Mouse (Mus musculus) CH12.LX (cell line): ENCODE measurements around the gene BC030867. TPM values are rescaled to one million over a fixed set of nuclear protein-coding genes. Genes with fewer than 3 reads are reported as not detected.
A peak's percentile ranks its signal among the peaks of the same experiment; 100 is the strongest.

ENCODE experiments used
- DNase-seq: peaks from one replicate; pipeline ENCODE4 v3.0.0-alpha.2; 2013; ENCODE audit errors: extremely low read depth
- H3K27ac ChIP-seq: 2 replicates; pipeline ENCODE4 v1.5.1; 2012; ENCODE audit warnings: low read depth, mild to moderate bottlenecking, control low read depth, moderate library complexity; ENCODE audit not compliant: insufficient read depth
- H3K27me3 ChIP-seq: replicated peaks from 2 replicates; pipeline ENCODE3; 2012; ENCODE audit warnings: inconsistent platforms
- H3K36me3 ChIP-seq, 2 experiments: replicated peaks in 1 of 2; 2 replicates each; pipeline versions ENCODE3 to v1.6.1; 2012; ENCODE audit warnings: inconsistent platforms in 1 of 2, low read length in 1 of 2, mild to moderate bottlenecking in 1 of 2, mixed read lengths in 1 of 2, moderate library complexity in 1 of 2; ENCODE audit not compliant: control insufficient read depth in 1 of 2, insufficient read depth in 1 of 2
- H3K4me1 ChIP-seq, 2 experiments: 2 replicates each; pipeline ENCODE4 v1.6.1; 2012; ENCODE audit warnings: inconsistent platforms in 1 of 2, moderate library complexity in 1 of 2; ENCODE audit not compliant: insufficient read depth in 2 of 2, control insufficient read depth in 1 of 2
- H3K4me2 ChIP-seq: 2 replicates; pipeline ENCODE4 v1.6.1; 2012; ENCODE audit warnings: low read depth, mild to moderate bottlenecking, control low read depth; ENCODE audit not compliant: poor library complexity, insufficient read depth, severe bottlenecking
- H3K4me3 ChIP-seq, 3 experiments: fragments of 150-350 bp in 1 of 3; sonication (generic) in 1 of 3; replicated peaks in 1 of 3; 2 replicates each; pipeline versions ENCODE3 to v1.5.1; 2011 to 2012; ENCODE audit warnings: low read depth in 2 of 3, low read length in 2 of 3, mild to moderate bottlenecking in 2 of 3, moderate library complexity in 2 of 3, control low read depth in 1 of 3, improper control_type of control experiment in 1 of 3, inconsistent platforms in 1 of 3, mixed read lengths in 1 of 3; ENCODE audit not compliant: poor library complexity in 1 of 3
- H3K79me2 ChIP-seq: replicated peaks from 2 replicates; pipeline ENCODE4 v1.6.1; 2012; ENCODE audit warnings: mild to moderate bottlenecking, moderate library complexity; ENCODE audit not compliant: control insufficient read depth, poor library complexity, insufficient read depth, severe bottlenecking; ENCODE audit errors: extremely low read depth
- H3K9ac ChIP-seq: 2 replicates; pipeline ENCODE4 v1.6.1; 2012; ENCODE audit warnings: low read depth, mild to moderate bottlenecking, control low read depth, moderate library complexity; ENCODE audit not compliant: insufficient read depth
- H3K9me3 ChIP-seq: replicated peaks from 2 replicates; pipeline ENCODE3; 2012; ENCODE audit warnings: low read length, inconsistent platforms, mixed read lengths
- BHLHE40 ChIP-seq: IDR thresholded peaks from 2 replicates; pipeline ENCODE4 v1.6.1; 2011; ENCODE audit warnings: mild to moderate bottlenecking, low read depth, low read length, improper control_type of control experiment
- CHD1 ChIP-seq: IDR thresholded peaks from 2 replicates; pipeline ENCODE4 v1.6.1; 2012; ENCODE audit warnings: low read depth, low read length, improper control_type of control experiment, inconsistent platforms
- CHD2 ChIP-seq: IDR thresholded peaks from 2 replicates; pipeline ENCODE4 v1.6.1; 2011; ENCODE audit warnings: low read length, improper control_type of control experiment
- CTCF ChIP-seq, 2 experiments: IDR thresholded peaks in 1 of 2; conservative IDR thresholded peaks in 1 of 2; 2 replicates each; pipeline ENCODE4 v1.5.1; 2011 to 2012; ENCODE audit warnings: low read depth in 2 of 2, low read length in 2 of 2, improper control_type of control experiment in 1 of 2, inconsistent platforms in 1 of 2, mild to moderate bottlenecking in 1 of 2, moderate library complexity in 1 of 2
- E2F4 ChIP-seq: IDR thresholded peaks from 2 replicates; pipeline ENCODE4 v1.6.1; 2011; ENCODE audit warnings: low read depth, low read length, improper control_type of control experiment; ENCODE audit not compliant: insufficient replicate concordance
- ELF1 ChIP-seq: IDR thresholded peaks from 2 replicates; pipeline ENCODE4 v1.6.1; 2014; ENCODE audit warnings: low read depth, mild to moderate bottlenecking, inconsistent platforms, low read length, improper control_type of control experiment
- EP300 ChIP-seq: IDR thresholded peaks from 2 replicates; pipeline ENCODE4 v1.6.1; 2011; ENCODE audit warnings: low read length, improper control_type of control experiment
- ETS1 ChIP-seq: conservative IDR thresholded peaks from 2 replicates; pipeline ENCODE4 v1.6.1; 2012; ENCODE audit warnings: low read depth, mild to moderate bottlenecking, inconsistent platforms, low read length, improper control_type of control experiment, moderate library complexity
- GABPA ChIP-seq: IDR thresholded peaks from 2 replicates; pipeline ENCODE4 v1.6.1; 2012; ENCODE audit warnings: low read depth, low read length, improper control_type of control experiment, inconsistent platforms; ENCODE audit not compliant: insufficient replicate concordance
- HCFC1 ChIP-seq: IDR thresholded peaks from 2 replicates; pipeline ENCODE4 v1.6.1; 2012; ENCODE audit warnings: low read depth, mild to moderate bottlenecking, inconsistent platforms, low read length, improper control_type of control experiment
- IRF4 ChIP-seq: IDR thresholded peaks from 2 replicates; pipeline ENCODE4 v1.6.1; 2014; ENCODE audit warnings: low read depth, mild to moderate bottlenecking, inconsistent platforms, low read length, improper control_type of control experiment
- JUN ChIP-seq: IDR thresholded peaks from 2 replicates; pipeline ENCODE4 v1.6.1; 2011; ENCODE audit warnings: low read depth, mild to moderate bottlenecking, low read length, improper control_type of control experiment, moderate library complexity; ENCODE audit not compliant: insufficient read depth
- JUND ChIP-seq: conservative IDR thresholded peaks from 2 replicates; pipeline ENCODE4 v1.6.1; 2011; ENCODE audit warnings: low read depth, low read length, improper control_type of control experiment
- KAT2A ChIP-seq: IDR thresholded peaks from 2 replicates; pipeline ENCODE4 v1.6.1; 2012; ENCODE audit warnings: low read length, improper control_type of control experiment, inconsistent platforms; ENCODE audit not compliant: insufficient replicate concordance
- MAFK ChIP-seq: IDR thresholded peaks from 2 replicates; pipeline ENCODE4 v1.6.1; 2011; ENCODE audit warnings: low read length, improper control_type of control experiment; ENCODE audit not compliant: insufficient replicate concordance
- MAX ChIP-seq: IDR thresholded peaks from 2 replicates; pipeline ENCODE4 v1.6.1; 2011; ENCODE audit warnings: low read length, improper control_type of control experiment
- MAZ ChIP-seq: IDR thresholded peaks from 2 replicates; pipeline ENCODE4 v1.6.1; 2012; ENCODE audit warnings: low read depth, mild to moderate bottlenecking, inconsistent platforms, low read length, improper control_type of control experiment, moderate library complexity
- MEF2A ChIP-seq: IDR thresholded peaks from 2 replicates; pipeline ENCODE4 v1.6.1; 2014; ENCODE audit warnings: low read depth, mild to moderate bottlenecking, inconsistent platforms, low read length, improper control_type of control experiment, borderline replicate concordance
- MXI1 ChIP-seq: IDR thresholded peaks from 2 replicates; pipeline ENCODE4 v1.6.1; 2011; ENCODE audit warnings: mild to moderate bottlenecking, low read depth, low read length, improper control_type of control experiment
- MYC ChIP-seq: IDR thresholded peaks from 2 replicates; pipeline ENCODE4 v1.6.1; 2011; ENCODE audit warnings: low read depth, mild to moderate bottlenecking, improper control_type of control experiment, low read length
- NELFE ChIP-seq: IDR thresholded peaks from 2 replicates; pipeline ENCODE4 v1.6.1; 2011; ENCODE audit warnings: low read depth, low read length, improper control_type of control experiment
- NRF1 ChIP-seq: IDR thresholded peaks from 2 replicates; pipeline ENCODE4 v1.6.1; 2014; ENCODE audit warnings: low read depth, mild to moderate bottlenecking, inconsistent platforms, low read length, improper control_type of control experiment, moderate library complexity
- PAX5 ChIP-seq: IDR thresholded peaks from 2 replicates; pipeline ENCODE4 v1.6.1; 2012; ENCODE audit warnings: low read length, inconsistent platforms, mixed read lengths
- POLR2A ChIP-seq: IDR thresholded peaks from 2 replicates; pipeline ENCODE4 v1.6.1; 2011; ENCODE audit warnings: low read depth, mild to moderate bottlenecking, improper control_type of control experiment, low read length
- POLR2AphosphoS2 ChIP-seq: IDR thresholded peaks from 2 replicates; pipeline ENCODE4 v1.6.1; 2011; ENCODE audit warnings: low read depth, low read length, improper control_type of control experiment
- RAD21 ChIP-seq: IDR thresholded peaks from 2 replicates; pipeline ENCODE4 v1.6.1; 2011; ENCODE audit warnings: low read depth, mild to moderate bottlenecking, low read length, improper control_type of control experiment, moderate library complexity
- RCOR1 ChIP-seq: conservative IDR thresholded peaks from 2 replicates; pipeline ENCODE4 v1.6.1; 2012; ENCODE audit warnings: low read depth, mild to moderate bottlenecking, inconsistent platforms, low read length, improper control_type of control experiment
- SIN3A ChIP-seq: IDR thresholded peaks from 2 replicates; pipeline ENCODE4 v1.6.1; 2012; ENCODE audit warnings: low read length, improper control_type of control experiment, inconsistent platforms
- SMC3 ChIP-seq: IDR thresholded peaks from 2 replicates; pipeline ENCODE4 v1.6.1; 2011; ENCODE audit warnings: low read depth, low read length, improper control_type of control experiment
- TBP ChIP-seq: conservative IDR thresholded peaks from 2 replicates; pipeline ENCODE4 v1.6.1; 2011; ENCODE audit warnings: low read depth, low read length, improper control_type of control experiment
- TCF12 ChIP-seq: IDR thresholded peaks from 2 replicates; pipeline ENCODE4 v1.6.1; 2014; ENCODE audit warnings: low read depth, mild to moderate bottlenecking, inconsistent platforms, low read length, improper control_type of control experiment
- UBTF ChIP-seq: IDR thresholded peaks from 2 replicates; pipeline ENCODE4 v1.6.1; 2012; ENCODE audit warnings: low read depth, mild to moderate bottlenecking, inconsistent platforms, low read length, improper control_type of control experiment, moderate library complexity
- USF1 ChIP-seq: IDR thresholded peaks from 2 replicates; pipeline ENCODE4 v1.6.1; 2014; ENCODE audit warnings: low read depth, mild to moderate bottlenecking, inconsistent platforms, low read length, improper control_type of control experiment
- USF2 ChIP-seq: conservative IDR thresholded peaks from 2 replicates; pipeline ENCODE4 v1.6.1; 2011; ENCODE audit warnings: low read depth, low read length, improper control_type of control experiment
- ZC3H11A ChIP-seq: IDR thresholded peaks from 2 replicates; pipeline ENCODE4 v1.6.1; 2012; ENCODE audit warnings: low read depth, mild to moderate bottlenecking, inconsistent platforms, low read length, improper control_type of control experiment
- ZKSCAN1 ChIP-seq: IDR thresholded peaks from 2 replicates; pipeline ENCODE4 v1.6.1; 2012; ENCODE audit warnings: low read depth, inconsistent platforms, low read length, improper control_type of control experiment, borderline replicate concordance
- ZMIZ1 ChIP-seq: IDR thresholded peaks from 2 replicates; pipeline ENCODE4 v1.6.1; 2012; ENCODE audit warnings: low read depth, mild to moderate bottlenecking, inconsistent platforms, low read length, improper control_type of control experiment
- ZNF384 ChIP-seq: IDR thresholded peaks from 2 replicates; pipeline ENCODE4 v1.6.1; 2012; ENCODE audit warnings: low read depth, low read length, improper control_type of control experiment, inconsistent platforms
- dilution Hi-C: fragments of 300-500 bp; cut with MboI; formaldehyde crosslinking; loops from 2 replicates; pipeline ENCODE4 v1.14.3; 2020; ENCODE audit warnings: low sequenced_read_pairs; ENCODE audit not compliant: extremely low pct_unique_long_range_greater_than_20kb, extremely low pct_ligation_motif_present
- in situ Hi-C: fragments of 300-500 bp; cut with MboI; formaldehyde crosslinking; loops from 3 replicates; pipeline ENCODE4 v1.14.3; 2019; ENCODE audit warnings: low sequenced_read_pairs, low pct_ligation_motif_present, low pct_unique_long_range_greater_than_20kb, mixed read lengths
- polyA plus RNA-seq: library from polyadenylated mRNA; unstranded; fragments of >175 nt; gene quantifications from 2 replicates; pipeline ENCODE4 v1.2.1, GENCODE M21; 2012; ENCODE audit warnings: low read depth; ENCODE audit not compliant: insufficient read length
- total RNA-seq, 2 experiments: library from RNA; depleted of rRNA; stranded (reverse); fragments of 300-350 nt in 1 of 2; fragments of >200 nt in 1 of 2; gene quantifications; 2 replicates each; pipeline ENCODE4 v1.2.3; 2012 to 2014

The BC030867 gene
- total RNA-seq (2012; rRNA removed) (25.6 and 26.2 TPM in 2 replicates), total RNA-seq (2014; rRNA removed) (9.7 and 11.4 TPM in 2 replicates), polyA plus RNA-seq (34.0 and 35.2 TPM in 2 replicates)

DNA sequence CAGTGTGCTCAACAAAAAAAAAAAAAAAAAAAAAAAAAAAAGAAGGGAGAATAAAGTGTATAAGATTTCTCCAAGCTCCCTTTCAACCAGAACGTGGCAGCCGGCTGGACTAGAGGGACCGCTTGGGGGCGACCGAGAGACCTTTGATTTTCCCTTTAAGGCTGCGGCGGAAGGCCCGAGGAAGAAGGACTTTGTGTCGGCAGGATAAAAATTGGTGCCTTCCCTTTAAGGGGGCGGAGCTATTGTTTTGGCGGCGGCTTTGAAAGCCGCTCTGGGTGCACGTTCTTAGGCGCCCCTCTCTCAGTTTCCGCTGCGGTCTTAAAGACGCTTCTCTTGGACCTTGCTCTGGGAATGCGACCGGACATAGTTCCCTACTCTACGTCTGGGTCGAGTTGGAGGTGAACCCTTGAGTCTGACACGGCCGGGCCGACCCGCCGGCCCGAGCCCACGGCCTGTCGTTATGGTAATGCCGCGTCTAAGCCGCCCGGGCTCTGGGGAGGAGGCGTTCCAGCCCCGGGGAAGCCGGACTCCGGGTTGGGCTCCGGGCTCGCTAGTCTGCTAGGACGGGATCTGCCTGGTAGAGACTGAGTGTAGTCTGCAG is at the start of gene BC030867:
Gene BC030867, plus strand, starts transcription at position 253 of the 601 bp plus-strand sequence.
- peaks cover 3% of the 10 kb centered on the region; the same call in 1 of the 2 replicates for H3K79me2 ChIP-seq
- DNase-seq: peak; percentile 99
- peaks cover 9 to 31% of the 10 kb centered on the region in 2 experiments for H3K36me3 ChIP-seq
- H3K4me3 ChIP-seq: peak within 1 kb of the TSS; percentile 76 to 98 (median 78)
- peak within 1 kb of the TSS; percentile 55 for H3K9ac ChIP-seq
- peak; percentile 81 for TF ChIP-seq NELFE
- peak; percentile 99 for TF ChIP-seq MXI1
- TF ChIP-seq E2F4: peak; percentile 98
- TF ChIP-seq ZMIZ1: peak; percentile 56; the same call in 1 of the 2 replicates
- no peak for TF ChIP-seq NRF1
- TF ChIP-seq SIN3A: peak; percentile 100
- no peak for TF ChIP-seq MAZ
- no peak for TF ChIP-seq CHD1
- no peak for TF ChIP-seq GABPA
- TF ChIP-seq IRF4: peak; percentile 58
- peak; percentile 82 for TF ChIP-seq BHLHE40
- TF ChIP-seq ZNF384: peak; percentile 88
- peak; percentile 89 for TF ChIP-seq POLR2A
- no peak for TF ChIP-seq ZC3H11A
- TF ChIP-seq TCF12: peak; percentile 77
- no peak for TF ChIP-seq PAX5
- TF ChIP-seq ETS1: no peak
- peak; percentile 88 for TF ChIP-seq MYC
- TF ChIP-seq CHD2: no peak
- TF ChIP-seq HCFC1: peak; percentile 79
- TF ChIP-seq KAT2A: peak; percentile 68; the same call in 1 of the 2 replicates
- TF ChIP-seq RCOR1: no peak
- TF ChIP-seq TBP: peak; percentile 83; the same call in 1 of the 2 replicates
- peak; percentile 39 to 87; a peak in 3 of 4 replicates for TF ChIP-seq CTCF (conservative IDR thresholded peaks at IDR 0.05 in 1 of 2, IDR thresholded peaks at IDR 0.05 in 1 of 2; ENCODE audit: low read depth in 2 of 2, low read length in 2 of 2)
- no peak for TF ChIP-seq JUN
- peak; percentile 99 for TF ChIP-seq UBTF
- TF ChIP-seq ELF1: peak; percentile 90
- TF ChIP-seq USF2: no peak; the same call in 1 of the 2 replicates
- no peak; the same call in 1 of the 2 replicates for TF ChIP-seq POLR2AphosphoS2
- TF ChIP-seq USF1: no peak
- peak; percentile 19 for TF ChIP-seq RAD21
- peak; percentile 82 for TF ChIP-seq MAX
- no peak for TF ChIP-seq ZKSCAN1
- no peak for TF ChIP-seq MAFK
- peak; percentile 48; the same call in 1 of the 2 replicates for TF ChIP-seq MEF2A
- TF ChIP-seq JUND: no peak
- TF ChIP-seq EP300: no peak
- peak; percentile 57 for TF ChIP-seq SMC3
- TF ChIP-seq, all 38 proteins: peak for 21
- Histone ChIP-seq H3K27ac (no peak within 1 kb of the TSS), H3K9me3 (peaks cover 3% of the 10 kb centered on the region), H3K4me1 (peaks cover 8 to 28% of the 10 kb centered on the region in 2 experiments), H3K4me2 (peak within 1 kb of the TSS; percentile 67), H3K27me3 (peaks cover 11% of the 10 kb centered on the region)
- in situ Hi-C loops: no loop called here
- dilution Hi-C loops: no loop called here
